Mouse (Mus musculus) heart, adult 11 months (tissue): ENCODE data around the gene Usp7.
A peak's percentile ranks its signal among the peaks of the same experiment; 100 is the strongest.
"Not testable (repeated sequence)": the region's sequence is repeated elsewhere in the genome, so short reads cannot be mapped to it uniquely, and the experiment has no call there.

Experiments
- DNase-seq: peaks from one replicate; pipeline ENCODE4 v3.0.0; 2022

Gene Usp7

GRCm38 (mm10) chr16:8781660-8782059, 10.4 kb downstream of the Usp7 start:
- no peak for DNase-seq

- no peak for DNase-seq
Observed at GRCm38 (mm10) chr16:8781191-8781590, 10.9 kb downstream of the Usp7 start.

- DNase-seq, result no peak
Observed at GRCm38 (mm10) chr16:8780187-8780586, 11.9 kb downstream of the Usp7 start.

- DNase-seq, result no peak
Observed at GRCm38 (mm10) chr16:8778697-8779096, 13.4 kb downstream of the Usp7 start.

GRCm38 (mm10) chr16:8777202-8777601, 14.9 kb downstream of the Usp7 start:
- DNase-seq, result no peak

GRCm38 (mm10) chr16:8776634-8777033, 15.5 kb downstream of the Usp7 start:
- DNase-seq, result no peak

GRCm38 (mm10) chr16:8771086-8771485, 21.0 kb downstream of the Usp7 start:
- DNase-seq, result no peak

GRCm38 (mm10) chr16:8770342-8770741, 21.8 kb downstream of the Usp7 start:
- not testable (repeated sequence) for DNase-seq

- DNase-seq, result no peak
Observed at GRCm38 (mm10) chr16:8769466-8769865, 22.6 kb downstream of the Usp7 start.

- peak; percentile 97 for DNase-seq
Observed at GRCm38 (mm10) chr16:8769065-8769464, 23.0 kb downstream of the Usp7 start.

GRCm38 (mm10) chr16:8768588-8768987, 23.5 kb downstream of the Usp7 start:
- no peak for DNase-seq

- DNase-seq, result no peak
Observed at GRCm38 (mm10) chr16:8768071-8768470, 24.0 kb downstream of the Usp7 start.

- no peak for DNase-seq
Observed at GRCm38 (mm10) chr16:8767133-8768052, 24.7 kb downstream of the Usp7 start.

GRCm38 (mm10) chr16:8766196-8766595, 25.9 kb downstream of the Usp7 start:
- no peak for DNase-seq

- no peak for DNase-seq
Observed at GRCm38 (mm10) chr16:8764124-8764907, 27.8 kb downstream of the Usp7 start.

GRCm38 (mm10) chr16:8763028-8763427, 29.1 kb downstream of the Usp7 start:
- no peak for DNase-seq

GRCm38 (mm10) chr16:8761894-8762293, 30.2 kb downstream of the Usp7 start:
- DNase-seq, result no peak

- no peak for DNase-seq
Observed at GRCm38 (mm10) chr16:8761005-8761404, 31.1 kb downstream of the Usp7 start.

- DNase-seq, result no peak
Observed at GRCm38 (mm10) chr16:8758979-8759378, 33.1 kb downstream of the Usp7 start.

GRCm38 (mm10) chr16:8758193-8758592, 33.9 kb downstream of the Usp7 start:
- DNase-seq, result no peak

GRCm38 (mm10) chr16:8757586-8757985, 34.5 kb downstream of the Usp7 start:
- DNase-seq, result not testable (repeated sequence)

GRCm38 (mm10) chr16:8752334-8752733, 39.8 kb downstream of the Usp7 start:
- no peak for DNase-seq

- no peak for DNase-seq
Observed at GRCm38 (mm10) chr16:8751555-8752235, 40.4 kb downstream of the Usp7 start.
